Mouse (Mus musculus) limb, embryonic 14.5 days (tissue): ENCODE measurements around the gene Zdhhc14. TPM values are rescaled to one million over a fixed set of nuclear protein-coding genes. Genes with fewer than 3 reads are reported as not detected.
A peak's percentile ranks its signal among the peaks of the same experiment; 100 is the strongest.

Experiments used
- ATAC-seq: fragments of 200-750 bp; cut with Nextera tagmentation; 2 replicates; pipeline ENCODE4 v1.8.0; 2017; ENCODE audit warnings: low read depth, moderate number of reproducible peaks, moderate TSS enrichment; ENCODE audit not compliant: low FRiP score
- DNase-seq: peaks from one replicate; pipeline ENCODE4 v3.0.0-alpha.2; 2015; ENCODE audit warnings: low spot score
- H3K27ac ChIP-seq: fragments of 300-500 bp; sonication (generic); replicated peaks from 2 replicates; pipeline ENCODE4 v1.5.1; 2014; ENCODE audit warnings: low read depth, mild to moderate bottlenecking, low read length, moderate library complexity, mixed read lengths
- H3K27me3 ChIP-seq: fragments of 300-500 bp; sonication (generic); 2 replicates; pipeline ENCODE4 v1.6.1; 2014; ENCODE audit warnings: low read length, mixed read lengths; ENCODE audit not compliant: control insufficient read depth, insufficient read depth
- H3K36me3 ChIP-seq: fragments of 300-500 bp; sonication (generic); 2 replicates; pipeline ENCODE4 v1.6.1; 2014; ENCODE audit warnings: mild to moderate bottlenecking, low read length, moderate library complexity, mixed read lengths; ENCODE audit not compliant: control insufficient read depth, insufficient read depth
- H3K4me1 ChIP-seq: fragments of 300-500 bp; sonication (generic); 2 replicates; pipeline ENCODE4 v1.6.1; 2014; ENCODE audit warnings: antibody characterized with exemption, low read length, mixed read lengths; ENCODE audit not compliant: control insufficient read depth, insufficient read depth
- H3K4me2 ChIP-seq: fragments of 300-500 bp; sonication (generic); replicated peaks from 2 replicates; pipeline ENCODE4 v1.6.1; 2014; ENCODE audit warnings: low read depth, mild to moderate bottlenecking, low read length, moderate library complexity; ENCODE audit not compliant: severe bottlenecking
- H3K4me3 ChIP-seq: fragments of 300-500 bp; sonication (generic); replicated peaks from 2 replicates; pipeline ENCODE4 v1.5.1; 2014; ENCODE audit warnings: low read length
- H3K9ac ChIP-seq: fragments of 300-500 bp; sonication (generic); 2 replicates; pipeline ENCODE4 v1.6.1; 2014; ENCODE audit warnings: mild to moderate bottlenecking, low read depth, low read length, moderate library complexity; ENCODE audit not compliant: severe bottlenecking
- H3K9me3 ChIP-seq: fragments of 300-500 bp; sonication (generic); 2 replicates; pipeline ENCODE4 v1.6.1; 2016; ENCODE audit warnings: low read length; ENCODE audit not compliant: control insufficient read depth
- POLR2A ChIP-seq: fragments of 200-500 bp; IDR thresholded peaks from 2 replicates; pipeline ENCODE4 v1.8.0; 2012; ENCODE audit warnings: inconsistent platforms, mild to moderate bottlenecking, moderate library complexity, borderline replicate concordance; ENCODE audit not compliant: insufficient read depth, insufficient read length; ENCODE audit errors: extremely low read depth
- WGBS: fragments of 180-500 bp; shearing (Covaris S2); extraction: QIAGEN DNeasy Blood & Tissue Kit; methylation state at CpG from one replicate; pipeline ENCODE4 v1.1.7; 2014; 5-methylcytosine and 5-hydroxymethylcytosine counted together
- polyA plus RNA-seq, 2 experiments: library from polyadenylated mRNA; depleted of rRNA in 1 of 2; stranded (reverse) in 1 of 2; unstranded in 1 of 2; fragments of >200 nt; fragmentation: Nextera tagmentation in 1 of 2; extraction: Ambion mirVana in 1 of 2; gene quantifications; 2 replicates each; pipeline versions ENCODE4 v1.2.1 to v1.2.3; 2012 to 2014

The Zdhhc14 gene
- polyA plus RNA-seq, 2 experiments: 3.0 to 4.3 TPM

- ATAC-seq (no peak), DNase-seq (no peak)
- Histone ChIP-seq H3K4me1 (peaks cover 5% of the 10 kb centered on the region), H3K27ac (no peak overlapping the region), H3K9me3 (no peaks in the 10 kb centered on the region), H3K4me2 (no peak overlapping the region), H3K36me3 (no peaks in the 10 kb centered on the region), H3K27me3 (no peaks in the 10 kb centered on the region), H3K4me3 (no peak overlapping the region), H3K9ac (no peak overlapping the region)
- whole genome bisulfite sequencing: 36% methylated on average over 12 of the region's 12 CpGs
- TF ChIP-seq POLR2A: no peak
Observed at GRCm38 (mm10) chr17:5583472-5584145, 91.3 kb downstream of the Zdhhc14 start.

GRCm38 (mm10) chr17:5591604-5592209 is 99.3 kb downstream of the Zdhhc14 start:
- peaks cover 5% of the 10 kb centered on the region for H3K4me1 ChIP-seq
- H3K9me3 ChIP-seq: no peaks in the 10 kb centered on the region
- DNase-seq: peak; percentile 74
- no peaks in the 10 kb centered on the region for H3K27me3 ChIP-seq
- no peak overlapping the region for H3K4me3 ChIP-seq
- no peak for TF ChIP-seq POLR2A
- no peak overlapping the region for H3K4me2 ChIP-seq
- 0 out of 2 replicates have a peak overlapping the region, but pooled peaks have one; percentile 11 for H3K27ac ChIP-seq
- no peak overlapping the region for H3K9ac ChIP-seq
- peak; percentile 67 for ATAC-seq
- H3K36me3 ChIP-seq: no peaks in the 10 kb centered on the region
- WGBS: 25% methylated on average over 6 of the region's 6 CpGs

- DNase-seq (no peak), ATAC-seq (no peak)
- no peaks in the 10 kb centered on the region for H3K9me3 ChIP-seq
- 85% methylated on average over 2 of the region's 2 CpGs for WGBS
- no peak overlapping the region for H3K9ac ChIP-seq
- H3K36me3 ChIP-seq: no peaks in the 10 kb centered on the region
- no peaks in the 10 kb centered on the region for H3K27me3 ChIP-seq
- no peak overlapping the region for H3K4me3 ChIP-seq
- TF ChIP-seq POLR2A: no peak
- no peak overlapping the region for H3K4me2 ChIP-seq
- peaks cover 5% of the 10 kb centered on the region for H3K4me1 ChIP-seq
- H3K27ac ChIP-seq: no peak overlapping the region
Observed at GRCm38 (mm10) chr17:5593071-5593470, 100.7 kb downstream of the Zdhhc14 start.

- no peak overlapping the region for H3K4me3 ChIP-seq
- no peaks in the 10 kb centered on the region for H3K36me3 ChIP-seq
- ATAC-seq (no peak), DNase-seq (no peak)
- H3K27me3 ChIP-seq: no peaks in the 10 kb centered on the region
- H3K27ac ChIP-seq: no peak overlapping the region
- TF ChIP-seq POLR2A: no peak
- no peak overlapping the region for H3K9ac ChIP-seq
- no peaks in the 10 kb centered on the region for H3K9me3 ChIP-seq
- 47% methylated on average over 5 of the region's 5 CpGs for WGBS
- H3K4me2 ChIP-seq: no peak overlapping the region
- peaks cover 11% of the 10 kb centered on the region for H3K4me1 ChIP-seq
Observed at GRCm38 (mm10) chr17:5595068-5595467, 102.7 kb downstream of the Zdhhc14 start.

- ATAC-seq: no peak
- TF ChIP-seq POLR2A: no peak
- peaks cover 10% of the 10 kb centered on the region for H3K4me1 ChIP-seq
- H3K4me3 ChIP-seq: no peak overlapping the region
- H3K27ac ChIP-seq: no peak overlapping the region
- no peaks in the 10 kb centered on the region for H3K9me3 ChIP-seq
- H3K4me2 ChIP-seq: no peak overlapping the region
- 42% methylated on average over 3 of the region's 3 CpGs for WGBS
- H3K9ac ChIP-seq: no peak overlapping the region
- no peaks in the 10 kb centered on the region for H3K36me3 ChIP-seq
- DNase-seq: no peak
- H3K27me3 ChIP-seq: no peaks in the 10 kb centered on the region
Observed at GRCm38 (mm10) chr17:5596490-5596889, 104.1 kb downstream of the Zdhhc14 start.

- Histone ChIP-seq H3K9me3 (no peaks in the 10 kb centered on the region), H3K36me3 (no peaks in the 10 kb centered on the region), H3K27me3 (no peaks in the 10 kb centered on the region), H3K4me3 (no peak overlapping the region), H3K4me1 (peaks cover 6% of the 10 kb centered on the region), H3K27ac (no peak overlapping the region), H3K9ac (no peak overlapping the region), H3K4me2 (no peak overlapping the region)
- no peak for ATAC-seq
- DNase-seq: no peak
- no peak for TF ChIP-seq POLR2A
- 41% methylated on average over 4 of the region's 4 CpGs for WGBS
Observed at GRCm38 (mm10) chr17:5598999-5599398, 106.6 kb downstream of the Zdhhc14 start.
